Mouse (Mus musculus): ENCODE data around the gene Lrrn4cl.

DNA sequence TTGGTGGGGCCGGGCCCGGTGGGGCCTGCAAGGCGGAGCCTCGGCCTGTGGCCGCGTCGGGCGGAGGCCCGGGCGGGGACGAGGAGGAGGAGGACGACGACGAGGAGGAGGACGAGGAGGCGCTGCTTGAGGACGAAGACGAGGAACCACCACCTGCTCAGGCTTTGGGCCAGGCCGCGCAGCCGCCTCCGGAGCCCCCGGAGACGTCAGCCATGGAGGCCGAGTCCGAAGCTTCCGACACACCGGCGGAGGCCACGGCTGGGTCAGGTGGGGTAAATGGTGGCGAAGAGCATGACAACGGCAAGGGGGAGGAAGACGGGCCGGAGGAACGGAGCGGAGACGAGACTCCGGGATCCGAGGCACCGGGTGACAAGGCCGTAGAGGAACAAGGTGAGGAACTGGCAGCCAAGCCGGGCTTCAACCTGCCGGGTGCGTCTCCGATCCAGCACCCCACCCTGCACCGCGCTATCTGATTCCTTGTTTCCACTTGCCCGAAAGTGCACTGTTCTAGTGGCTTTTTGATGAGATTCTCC, 30.1 kb upstream of the Lrrn4cl start:
- TF ChIP-seq CTCF (IDR thresholded peaks at IDR 0.05; ENCODE audit: low read depth) (no peak), EP300 (IDR thresholded peaks at IDR 0.05; ENCODE audit: low read depth) (no peak)

All from heart, postnatal 0 days (tissue).